Mouse (Mus musculus): ENCODE results near the gene Aldh1a2. TPM values are rescaled to one million over a fixed set of nuclear protein-coding genes. Genes with fewer than 3 reads are reported as not detected.

Aldh1a2 gene
- polyA plus RNA-seq, 1 experiment from 2014 or later: 333 TPM

- Histone ChIP-seq H3K27me3 (ENCODE audit: insufficient read depth, low read length) (peaks cover 12% of the 10 kb centered on the region; the same call in 1 of the 2 replicates), H3K9me3 (ENCODE audit: low read length) (no peaks in the 10 kb centered on the region), H3K4me2 (replicated peaks; ENCODE audit: low read depth, low read length) (peak overlapping the region; percentile 82), H3K4me3 (ENCODE audit: low read length) (peak overlapping the region; percentile 58), H3K27ac (ENCODE audit: low read length) (peak overlapping the region; percentile 11), H3K36me3 (ENCODE audit: insufficient read depth, low read length) (no peaks in the 10 kb centered on the region), H3K4me1 (ENCODE audit: insufficient read depth, low read length) (peaks cover 8% of the 10 kb centered on the region), H3K9ac (replicated peaks; ENCODE audit: low read length) (peak overlapping the region; percentile 81)
- under 1% methylated on average over 57 of the region's 57 CpGs for WGBS
- ATAC-seq (ENCODE audit: low FRiP score, low TSS enrichment): peak; percentile 28
These were observed 727 bp downstream of the Aldh1a2 start for GRCm38 (mm10) chr9:71216036-71216995.

GRCm38 (mm10) chr9:71216996-71217792 lies 1.6 kb downstream of the Aldh1a2 start:
- ATAC-seq (ENCODE audit: low FRiP score, low TSS enrichment): no peak
- H3K9me3 ChIP-seq (ENCODE audit: low read length): no peaks in the 10 kb centered on the region
- H3K4me2 ChIP-seq (replicated peaks; ENCODE audit: low read depth, low read length): peak overlapping the region; percentile 82
- H3K27me3 ChIP-seq (ENCODE audit: insufficient read depth, low read length): peaks cover 12% of the 10 kb centered on the region; the same call in 1 of the 2 replicates
- H3K27ac ChIP-seq (ENCODE audit: low read length): 0 out of 2 replicates have a peak overlapping the region, but pooled peaks have one; percentile 24
- 1% methylated on average over 20 of the region's 20 CpGs for WGBS
- H3K9ac ChIP-seq (replicated peaks; ENCODE audit: low read length): peak overlapping the region; percentile 81
- H3K4me1 ChIP-seq (ENCODE audit: insufficient read depth, low read length): peaks cover 8% of the 10 kb centered on the region
- peak overlapping the region; percentile 58 for H3K4me3 ChIP-seq (ENCODE audit: low read length)
- no peaks in the 10 kb centered on the region for H3K36me3 ChIP-seq (ENCODE audit: insufficient read depth, low read length)

GRCm38 (mm10) chr9:71217793-71218095 lies 2.2 kb downstream of the Aldh1a2 start:
- Histone ChIP-seq H3K4me3 (ENCODE audit: low read length) (peak overlapping the region; percentile 58), H3K36me3 (ENCODE audit: insufficient read depth, low read length) (no peaks in the 10 kb centered on the region), H3K9me3 (ENCODE audit: low read length) (no peaks in the 10 kb centered on the region), H3K9ac (replicated peaks; ENCODE audit: low read length) (0 out of 2 replicates have a peak overlapping the region, but pooled peaks have one; percentile 46), H3K27me3 (ENCODE audit: insufficient read depth, low read length) (peaks cover 12% of the 10 kb centered on the region; the same call in 1 of the 2 replicates), H3K4me1 (ENCODE audit: insufficient read depth, low read length) (peaks cover 8% of the 10 kb centered on the region), H3K4me2 (replicated peaks; ENCODE audit: low read depth, low read length) (peak overlapping the region; percentile 82), H3K27ac (ENCODE audit: low read length) (0 out of 2 replicates have a peak overlapping the region, but pooled peaks have one; percentile 29)
- WGBS: 10% methylated on average over 5 of the region's 5 CpGs
- no peak for ATAC-seq (ENCODE audit: low FRiP score, low TSS enrichment)

GRCm38 (mm10) chr9:71219161-71219560 lies 3.6 kb downstream of the Aldh1a2 start:
- WGBS: 55% methylated on average over 4 of the region's 4 CpGs
- H3K27ac ChIP-seq (ENCODE audit: low read length): no peak overlapping the region
- H3K36me3 ChIP-seq (ENCODE audit: insufficient read depth, low read length): no peaks in the 10 kb centered on the region
- H3K4me3 ChIP-seq (ENCODE audit: low read length): peak overlapping the region; percentile 32
- H3K4me1 ChIP-seq (ENCODE audit: insufficient read depth, low read length): peaks cover 8% of the 10 kb centered on the region
- H3K27me3 ChIP-seq (ENCODE audit: insufficient read depth, low read length): peaks cover 12% of the 10 kb centered on the region; the same call in 1 of the 2 replicates
- H3K9me3 ChIP-seq (ENCODE audit: low read length): no peaks in the 10 kb centered on the region
- peak overlapping the region; percentile 54; the same call in 1 of the 2 replicates for H3K9ac ChIP-seq (replicated peaks; ENCODE audit: low read length)
- H3K4me2 ChIP-seq (replicated peaks; ENCODE audit: low read depth, low read length): peak overlapping the region; percentile 47
- no peak for ATAC-seq (ENCODE audit: low FRiP score, low TSS enrichment)

- ATAC-seq (ENCODE audit: low FRiP score, low TSS enrichment): no peak
- Histone ChIP-seq H3K4me1 (ENCODE audit: insufficient read depth, low read length) (peaks cover 8% of the 10 kb centered on the region), H3K4me2 (replicated peaks; ENCODE audit: low read depth, low read length) (no peak overlapping the region)
These were observed 4.8 kb downstream of the Aldh1a2 start for GRCm38 (mm10) chr9:71220401-71220800.

GRCm38 (mm10) chr9:71227226-71227970 lies 11.8 kb downstream of the Aldh1a2 start:
- 53% methylated on average over 10 of the region's 10 CpGs for WGBS
- Histone ChIP-seq H3K27ac (ENCODE audit: low read length) (no peak overlapping the region), H3K9me3 (ENCODE audit: low read length) (no peaks in the 10 kb centered on the region), H3K4me1 (ENCODE audit: insufficient read depth, low read length) (peaks cover 11% of the 10 kb centered on the region; the same call in 1 of the 2 replicates), H3K27me3 (ENCODE audit: insufficient read depth, low read length) (peaks cover 3% of the 10 kb centered on the region; the same call in 1 of the 2 replicates), H3K4me3 (ENCODE audit: low read length) (no peak overlapping the region), H3K4me2 (replicated peaks; ENCODE audit: low read depth, low read length) (no peak overlapping the region), H3K9ac (replicated peaks; ENCODE audit: low read length) (no peak overlapping the region), H3K36me3 (ENCODE audit: insufficient read depth, low read length) (no peaks in the 10 kb centered on the region)
- no peak for ATAC-seq (ENCODE audit: low FRiP score, low TSS enrichment)

More at GRCm38 (mm10) chr9:71220401-71220800, 4.8 kb downstream of the Aldh1a2 start:
- Histone ChIP-seq H3K4me3 (ENCODE audit: low read length) (no peak overlapping the region), H3K27ac (ENCODE audit: low read length) (no peak overlapping the region), H3K27me3 (ENCODE audit: insufficient read depth, low read length) (peaks cover 3% of the 10 kb centered on the region; the same call in 1 of the 2 replicates), H3K36me3 (ENCODE audit: insufficient read depth, low read length) (no peaks in the 10 kb centered on the region), H3K9ac (replicated peaks; ENCODE audit: low read length) (no peak overlapping the region), H3K9me3 (ENCODE audit: low read length) (no peaks in the 10 kb centered on the region)
- 40% methylated on average over 2 of the region's 2 CpGs for WGBS

GRCm38 (mm10) chr9:71230011-71230410 lies 14.4 kb downstream of the Aldh1a2 start:
- H3K4me3 ChIP-seq (ENCODE audit: low read length): no peak overlapping the region
- H3K27ac ChIP-seq (ENCODE audit: low read length): no peak overlapping the region
- no peaks in the 10 kb centered on the region for H3K36me3 ChIP-seq (ENCODE audit: insufficient read depth, low read length)
- WGBS: 13% methylated on average over 6 of the region's 6 CpGs
- H3K27me3 ChIP-seq (ENCODE audit: insufficient read depth, low read length): peaks cover 3% of the 10 kb centered on the region; the same call in 1 of the 2 replicates
- no peak overlapping the region for H3K9ac ChIP-seq (replicated peaks; ENCODE audit: low read length)
- no peak overlapping the region for H3K4me2 ChIP-seq (replicated peaks; ENCODE audit: low read depth, low read length)
- H3K4me1 ChIP-seq (ENCODE audit: insufficient read depth, low read length): peaks cover 18% of the 10 kb centered on the region; the same call in 1 of the 2 replicates
- ATAC-seq (ENCODE audit: low FRiP score, low TSS enrichment): no peak
- H3K9me3 ChIP-seq (ENCODE audit: low read length): no peaks in the 10 kb centered on the region

GRCm38 (mm10) chr9:71236540-71236939 lies 21.0 kb downstream of the Aldh1a2 start:
- Histone ChIP-seq H3K27me3 (ENCODE audit: insufficient read depth, low read length) (no peaks in the 10 kb centered on the region), H3K4me2 (replicated peaks; ENCODE audit: low read depth, low read length) (no peak overlapping the region), H3K4me1 (ENCODE audit: insufficient read depth, low read length) (peaks cover 24% of the 10 kb centered on the region), H3K4me3 (ENCODE audit: low read length) (no peak overlapping the region), H3K9me3 (ENCODE audit: low read length) (no peaks in the 10 kb centered on the region), H3K27ac (ENCODE audit: low read length) (no peak overlapping the region), H3K9ac (replicated peaks; ENCODE audit: low read length) (no peak overlapping the region), H3K36me3 (ENCODE audit: insufficient read depth, low read length) (no peaks in the 10 kb centered on the region)
- WGBS: 55% methylated on average over 1 of the region's 1 CpGs
- ATAC-seq (ENCODE audit: low FRiP score, low TSS enrichment): no peak

GRCm38 (mm10) chr9:71239926-71240325 lies 24.3 kb downstream of the Aldh1a2 start:
- WGBS: 74% methylated on average over 2 of the region's 2 CpGs
- no peaks in the 10 kb centered on the region for H3K27me3 ChIP-seq (ENCODE audit: insufficient read depth, low read length)
- H3K9me3 ChIP-seq (ENCODE audit: low read length): no peaks in the 10 kb centered on the region
- H3K27ac ChIP-seq (ENCODE audit: low read length): no peak overlapping the region
- H3K9ac ChIP-seq (replicated peaks; ENCODE audit: low read length): no peak overlapping the region
- H3K4me2 ChIP-seq (replicated peaks; ENCODE audit: low read depth, low read length): no peak overlapping the region
- peaks cover 42% of the 10 kb centered on the region for H3K4me1 ChIP-seq (ENCODE audit: insufficient read depth, low read length)
- ATAC-seq (ENCODE audit: low FRiP score, low TSS enrichment): no peak
- H3K4me3 ChIP-seq (ENCODE audit: low read length): no peak overlapping the region
- H3K36me3 ChIP-seq (ENCODE audit: insufficient read depth, low read length): no peaks in the 10 kb centered on the region
